Mouse (Mus musculus): ENCODE measurements at regions not wholly inside any gene's neighbourhood (a gene's known extent, or its start where the extent isn't known, plus 50 kb on each side); places are given as distances from the start of the nearest gene placed in this dataset.

- no peak for TF ChIP-seq CTCF (conservative IDR thresholded peaks at IDR 0.05; ENCODE audit: insufficient read depth, insufficient read length, low read depth, low read length)
- no peak for TF ChIP-seq POLR2A (IDR thresholded peaks at IDR 0.05; ENCODE audit: low read depth, low read length)
Observed at GRCm38 (mm10) chr2:161341368-161341891, 232.6 kb upstream of the Chd6 start.

All from kidney, adult 2 months (tissue).